Mouse (Mus musculus): Measurements from ENCODE around the gene Lhfpl2.

The Lhfpl2 gene

DNA sequence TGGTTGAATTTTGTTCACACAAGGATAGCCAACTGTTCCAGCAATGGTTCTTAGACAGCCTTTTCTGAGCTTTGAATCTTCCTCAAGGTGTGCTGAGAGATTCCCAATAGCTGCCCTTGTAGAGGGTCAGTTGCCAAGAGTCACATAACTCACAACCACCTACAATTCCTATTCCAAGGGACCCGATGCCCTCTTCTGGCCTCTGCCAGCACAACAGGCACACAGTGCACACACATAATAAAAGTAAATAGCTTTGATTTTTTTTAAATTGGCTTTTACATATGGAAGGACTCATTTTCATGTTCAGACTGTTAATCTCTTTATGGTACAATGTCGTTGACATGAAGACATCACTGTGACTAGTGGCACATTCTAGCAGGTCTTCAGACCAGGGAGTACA is 155.1 kb downstream of the Lhfpl2 start:
- DNase-seq (ENCODE audit: low read depth, low spot score) = no peak

DNA sequence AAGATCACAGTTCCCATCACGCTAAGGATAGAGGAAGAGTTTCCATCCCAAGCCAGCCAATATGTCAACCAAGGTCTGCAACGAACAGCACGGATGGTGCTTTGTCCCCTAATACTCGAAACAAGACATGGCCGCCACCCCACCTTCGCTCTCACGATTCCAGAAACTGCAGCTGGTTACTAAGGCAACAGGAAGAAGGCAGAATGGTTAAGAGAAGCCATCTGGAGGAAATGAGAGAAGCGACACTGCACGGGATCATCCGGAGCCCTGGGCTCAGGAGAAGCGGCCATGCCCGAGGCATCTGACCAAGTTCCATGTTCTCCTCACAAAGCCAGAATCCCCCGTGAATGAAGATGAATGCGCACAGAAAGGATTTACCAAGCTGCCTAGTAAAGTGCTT is 166.0 kb downstream of the Lhfpl2 start:
- peak; percentile 85 for DNase-seq (ENCODE audit: low read depth, low spot score)

DNA sequence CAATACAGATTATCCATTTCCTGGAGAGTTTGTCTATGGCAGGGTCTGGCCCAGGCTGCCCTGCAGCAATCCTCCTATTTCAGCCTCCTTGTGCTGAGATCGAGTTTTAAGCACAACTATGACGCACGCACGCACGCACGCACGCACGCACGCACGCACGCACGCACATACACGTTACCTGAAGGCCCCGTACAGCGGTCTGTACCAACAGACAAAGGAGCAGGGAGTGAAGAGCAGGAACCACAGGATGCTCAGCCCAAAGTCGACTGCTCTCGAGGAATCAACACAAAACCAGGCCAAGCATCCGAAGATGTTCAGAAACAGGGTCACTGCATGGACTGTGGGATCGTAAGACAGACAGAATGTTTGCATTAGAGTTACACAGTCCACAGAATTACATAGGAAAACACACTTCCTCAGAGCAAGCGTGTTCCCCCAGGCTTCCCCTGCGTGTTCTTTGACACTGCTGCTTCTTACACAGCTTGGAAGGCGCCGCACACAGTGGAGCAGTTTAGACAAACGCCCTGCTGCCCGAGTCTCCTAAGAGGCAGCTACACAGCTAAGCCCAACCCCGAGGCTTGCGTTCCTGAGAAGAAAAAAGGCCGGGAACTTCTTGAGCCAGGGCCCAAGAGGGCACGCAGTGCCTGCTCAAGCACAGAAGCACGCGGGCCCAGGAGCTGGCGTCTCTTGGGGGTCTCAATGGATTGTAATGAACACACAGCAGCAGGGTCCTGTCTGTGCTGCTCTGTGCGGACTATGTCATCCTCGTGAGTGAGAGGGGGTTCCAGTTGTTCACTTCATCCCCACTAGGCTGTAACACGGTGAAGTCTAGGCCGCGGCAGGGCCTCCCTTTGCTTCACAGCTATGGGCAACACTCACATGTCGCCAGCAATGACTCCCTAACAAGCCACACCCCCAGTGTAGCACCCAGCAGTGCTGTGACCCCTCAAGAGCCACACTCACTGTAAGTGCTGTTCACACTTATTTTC is 167.4 kb downstream of the Lhfpl2 start:
- peak; percentile 78 for DNase-seq (ENCODE audit: low read depth, low spot score)

DNA sequence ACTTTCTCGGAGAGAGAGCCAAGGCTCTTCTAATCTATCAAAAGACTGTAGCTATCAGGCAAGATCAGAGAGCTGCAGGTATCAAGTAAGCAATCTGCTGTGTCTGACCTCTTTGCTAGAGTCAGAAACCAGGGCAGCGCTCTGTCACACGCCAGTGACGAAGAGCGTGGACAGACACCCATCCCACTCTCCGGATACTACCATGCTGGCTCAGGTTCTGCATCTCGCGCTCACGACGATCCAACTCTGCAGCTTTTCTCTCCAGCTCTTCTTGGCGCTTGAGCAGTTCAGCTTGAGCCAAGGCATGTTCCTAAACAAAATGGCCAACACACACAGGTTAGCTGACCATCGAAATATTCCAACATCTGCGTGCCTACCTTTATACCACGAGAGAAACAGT is 174.3 kb downstream of the Lhfpl2 start:
- DNase-seq (ENCODE audit: low read depth, low spot score) = no peak

DNA sequence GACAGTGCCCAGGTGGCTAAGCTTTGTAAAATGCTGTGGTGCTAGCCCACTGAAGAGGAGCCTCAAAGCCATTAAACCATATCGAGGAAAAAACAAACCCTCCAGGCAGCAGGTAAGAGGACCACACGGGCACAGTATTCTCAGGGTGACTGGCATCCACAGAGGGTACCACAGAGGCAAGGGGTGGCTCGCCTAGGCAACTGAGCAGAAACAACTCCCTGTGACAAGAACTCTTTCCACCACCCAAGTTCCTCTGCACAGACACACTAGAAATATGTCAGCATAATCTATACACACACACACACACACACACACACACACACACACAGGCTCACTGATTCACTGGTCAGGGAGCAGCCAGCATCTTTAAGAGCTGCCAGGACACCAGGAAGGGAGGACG is 181.9 kb downstream of the Lhfpl2 start:
- no peak for DNase-seq (ENCODE audit: low read depth, low spot score)

DNA sequence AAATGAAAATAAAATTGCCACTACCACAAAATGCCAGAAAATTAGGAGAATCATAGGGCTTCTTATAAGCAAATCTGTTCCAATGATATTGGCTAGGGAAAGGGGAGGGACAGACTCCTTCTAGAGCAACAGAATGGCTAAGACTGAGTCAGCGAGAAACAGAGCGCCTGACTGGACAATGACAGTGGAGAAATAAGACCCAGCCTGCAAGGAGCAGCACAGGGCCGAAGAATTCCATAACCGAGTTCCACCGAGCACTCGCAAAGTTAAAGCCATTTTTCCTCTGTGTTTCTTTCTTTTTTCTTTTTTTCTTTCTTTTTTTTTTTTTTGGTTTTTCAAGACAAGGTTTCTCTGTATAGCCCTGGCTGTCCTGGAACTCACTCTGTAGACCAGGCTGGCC is 182.5 kb downstream of the Lhfpl2 start:
- no peak for DNase-seq (ENCODE audit: low read depth, low spot score)

DNA sequence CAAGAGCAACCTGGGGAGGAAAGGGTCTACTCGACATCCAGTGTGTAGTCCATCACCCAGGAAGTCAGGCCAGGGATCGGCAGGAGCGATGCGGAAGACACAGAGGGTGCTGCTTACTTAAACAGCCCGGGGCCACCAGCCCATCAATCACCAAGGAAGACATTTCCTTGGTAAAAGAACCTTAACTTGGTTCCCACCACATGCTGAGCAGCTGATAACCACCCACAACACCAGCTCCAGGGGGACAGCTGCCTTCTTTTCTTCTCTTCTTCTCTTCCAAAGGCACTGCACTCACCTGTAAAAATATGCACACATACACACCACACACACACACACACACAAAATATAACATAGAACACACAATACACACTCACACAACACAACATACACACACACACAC is 183.3 kb downstream of the Lhfpl2 start:
- no peak for DNase-seq (ENCODE audit: low read depth, low spot score)

DNA sequence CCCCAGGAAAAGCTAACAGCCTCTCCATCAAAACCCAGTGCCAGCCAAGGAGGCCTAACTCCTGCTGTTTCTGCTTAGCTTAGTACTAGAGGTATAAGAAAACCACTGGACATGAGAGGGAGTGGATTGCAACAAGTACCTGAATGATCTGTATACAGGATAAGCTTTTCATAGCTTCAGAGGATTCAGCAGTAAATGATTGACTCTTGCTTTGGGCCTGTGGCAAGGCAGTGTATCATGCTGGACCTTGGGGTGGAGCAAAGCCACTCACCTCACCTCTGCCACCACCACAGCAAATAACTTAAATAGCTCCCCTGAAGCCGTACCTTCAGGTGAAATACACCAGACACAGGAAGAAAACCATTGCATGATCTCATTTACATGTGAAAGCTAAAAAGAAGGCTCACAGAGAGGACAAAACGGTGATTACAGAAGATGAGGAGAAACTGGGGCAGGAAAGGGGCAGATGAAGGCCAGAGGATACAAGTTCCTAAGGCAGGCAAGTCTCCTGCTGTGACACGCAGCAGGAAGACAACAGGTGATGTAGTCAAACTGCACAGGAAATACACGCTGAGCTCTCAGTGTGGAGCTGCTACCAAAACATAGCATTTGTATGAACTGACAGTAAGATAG is 184.4 kb downstream of the Lhfpl2 start:
- peak; percentile 88 for DNase-seq (ENCODE audit: low read depth, low spot score)

DNA sequence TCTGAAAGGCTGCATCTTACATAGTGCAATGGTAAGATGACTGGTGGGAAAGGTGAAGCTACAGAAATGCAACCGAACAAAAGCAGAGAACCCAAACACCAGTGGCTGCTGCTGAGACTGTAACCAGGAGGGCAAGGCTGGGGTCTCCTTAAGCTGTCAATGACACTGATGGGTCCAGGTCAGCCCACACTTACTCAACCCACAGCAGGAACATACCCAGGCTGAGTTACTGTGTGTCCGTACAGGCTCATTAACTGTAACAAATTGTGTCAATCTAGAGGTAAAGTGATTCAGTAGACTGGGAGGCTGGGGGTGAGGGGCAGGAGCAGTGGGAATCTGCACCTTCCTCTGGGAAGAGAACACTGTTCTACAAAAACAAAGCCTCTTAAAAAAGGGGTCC is 185.3 kb downstream of the Lhfpl2 start:
- no peak for DNase-seq (ENCODE audit: low read depth, low spot score)

All from R1 (cell line).